Mouse (Mus musculus) right cerebral cortex, postnatal 14 days (tissue): ENCODE results near the gene Anks6.
"Not testable (repeated sequence)": the region's sequence is repeated elsewhere in the genome, so short reads cannot be mapped to it uniquely, and the experiment has no call there.

Experiments
- DNase-seq: peaks from one replicate; pipeline ENCODE4 v3.0.0; 2022

The Anks6 gene

GRCm38 (mm10) chr4:47056791-47057509 is at the start of gene Anks6:
Anks6 (minus strand) TSS chr4:47057427.
- DNase-seq: peak; percentile 79

- DNase-seq: no peak
These were observed 46.3 kb upstream of the Anks6 start for GRCm38 (mm10) chr4:47103561-47103960.

GRCm38 (mm10) chr4:47093647-47094046 is 36.4 kb upstream of the Anks6 start:
- no peak for DNase-seq

GRCm38 (mm10) chr4:47093161-47093560 is 35.9 kb upstream of the Anks6 start:
- no peak for DNase-seq

DNA sequence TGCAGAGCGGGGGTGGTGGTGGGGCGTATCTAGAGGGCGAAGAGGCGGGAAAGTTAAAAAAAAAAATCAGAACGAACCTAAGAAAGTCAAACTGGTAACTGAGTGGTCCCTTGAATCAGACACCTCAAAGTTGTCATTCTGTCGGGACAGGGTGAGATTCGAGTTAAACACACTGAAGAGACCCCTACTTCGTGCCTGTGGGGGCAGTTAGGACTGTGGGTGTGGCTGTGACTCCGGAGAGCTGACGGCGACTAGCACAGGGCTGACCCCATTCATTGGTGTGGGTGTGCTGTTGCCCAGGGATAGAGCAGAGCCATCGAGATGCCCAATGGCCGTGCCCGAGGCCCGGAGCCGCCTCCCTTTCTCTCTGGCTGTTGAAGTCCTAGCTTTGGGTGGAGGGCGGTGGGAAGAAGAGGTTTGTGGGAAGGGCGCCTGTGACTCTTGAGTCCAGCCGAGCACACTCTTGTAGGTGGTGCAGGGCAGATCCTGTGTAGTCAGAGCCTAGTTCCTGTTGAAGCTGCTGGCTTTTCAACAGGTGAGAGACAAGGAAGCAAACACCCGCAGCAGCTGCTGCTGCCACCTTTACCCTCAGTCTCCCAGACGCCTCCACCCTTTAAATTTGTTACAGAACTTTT is 35.3 kb upstream of the Anks6 start:
- no peak for DNase-seq

DNA sequence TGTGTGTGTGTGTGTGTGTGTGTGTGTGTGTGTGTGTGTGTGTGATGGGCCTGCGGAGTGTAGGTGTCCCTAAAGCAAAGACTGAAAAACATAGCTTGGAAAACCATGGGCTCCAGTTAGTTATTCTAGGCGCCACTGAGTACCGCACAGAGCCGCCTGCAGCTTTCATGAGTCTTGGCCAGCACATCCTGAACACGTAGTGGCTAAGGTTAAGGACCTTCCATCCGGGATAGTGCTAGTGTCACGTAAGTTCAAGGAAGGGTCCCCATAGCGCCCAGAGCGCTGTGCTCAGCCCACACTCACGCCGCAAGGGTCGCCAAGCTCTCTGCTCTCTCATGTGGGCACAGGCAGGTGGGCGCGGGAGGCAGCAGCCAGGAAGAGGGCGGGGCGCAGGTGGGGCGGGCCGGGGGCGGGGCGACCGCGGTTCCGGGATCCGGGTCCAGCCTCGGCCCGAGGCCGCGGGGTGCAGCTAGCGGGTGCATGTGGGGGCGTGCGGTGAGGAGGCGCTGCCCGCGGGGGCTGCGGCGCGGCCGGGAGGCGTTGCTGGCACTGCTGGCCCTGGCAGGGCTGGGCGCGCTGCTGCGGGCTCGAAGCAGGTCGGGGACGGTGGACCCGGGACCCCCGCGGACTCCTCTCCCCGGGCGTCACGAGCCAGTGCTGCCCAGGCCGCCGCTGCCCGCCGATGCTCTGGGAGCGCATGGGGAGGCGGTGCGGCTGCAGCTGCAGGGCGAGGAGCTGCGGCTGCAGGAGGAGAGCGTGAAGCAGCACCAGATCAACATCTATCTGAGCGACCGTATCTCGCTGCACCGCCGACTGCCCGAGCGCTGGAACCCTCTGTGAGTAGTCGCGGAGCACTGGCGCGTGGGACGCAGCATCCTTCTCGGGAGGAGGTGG is 34.5 kb upstream of the Anks6 start, which contains the start of gene Galnt12:
TSS of gene Galnt12 (plus strand) at position 417 of the 894 bp plus-strand sequence.
- peak; percentile 37 for DNase-seq

DNA sequence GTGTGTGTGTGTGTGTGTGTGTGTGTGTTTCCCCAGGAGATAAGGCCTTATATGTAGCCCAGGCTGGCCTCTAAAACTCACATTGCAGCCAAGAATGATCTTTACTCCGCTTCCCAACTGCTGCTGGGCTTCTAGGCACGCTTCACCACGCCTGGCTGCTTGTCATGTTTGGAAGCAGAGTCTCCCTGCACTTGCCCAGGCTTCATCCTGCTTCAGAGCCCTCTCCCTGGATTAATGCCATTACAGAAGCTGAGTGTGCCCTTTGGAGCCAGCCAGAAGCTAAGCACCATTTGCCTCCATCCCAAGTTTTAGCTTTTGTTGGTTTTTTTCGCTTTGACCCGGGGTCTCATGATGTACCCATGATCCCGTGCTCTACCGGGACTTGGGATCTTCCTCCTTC is 31.4 kb upstream of the Anks6 start:
- no peak for DNase-seq

- DNase-seq: no peak
These were observed 26.6 kb upstream of the Anks6 start for GRCm38 (mm10) chr4:47083824-47084223.

- DNase-seq: no peak
These were observed 23.4 kb upstream of the Anks6 start for GRCm38 (mm10) chr4:47080647-47081010.

DNA sequence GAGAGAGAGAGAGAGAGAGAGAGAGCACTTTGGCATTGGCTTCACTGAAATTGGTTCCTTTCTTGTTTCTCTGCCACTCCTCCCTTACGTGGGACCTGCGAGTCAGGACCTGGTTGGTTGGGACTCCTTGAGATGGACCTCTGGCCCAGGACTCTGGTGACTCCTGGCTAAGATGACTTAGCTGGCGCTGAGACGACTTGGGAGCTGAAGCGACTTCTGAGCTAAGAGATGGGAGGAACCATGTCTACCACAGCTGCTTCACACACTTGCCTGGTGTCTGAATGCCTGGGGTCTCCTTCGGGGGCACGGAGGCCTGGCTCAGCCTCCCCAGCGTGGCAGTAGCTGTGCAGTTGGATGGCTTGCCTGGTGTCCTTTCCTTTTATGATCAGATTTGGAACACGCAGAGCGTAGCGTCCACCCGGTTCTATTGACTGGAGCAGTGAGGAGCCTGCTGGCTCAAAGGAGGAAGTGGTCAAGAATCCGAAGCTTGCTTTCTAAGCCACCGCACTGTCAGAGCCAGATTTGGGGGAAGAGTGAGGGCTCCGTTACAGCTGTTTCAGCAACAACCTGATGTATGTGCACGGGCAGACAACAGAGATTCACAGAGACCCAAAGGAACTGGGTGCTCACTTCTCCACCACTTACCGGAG is 22.9 kb upstream of the Anks6 start:
- no peak for DNase-seq

DNA sequence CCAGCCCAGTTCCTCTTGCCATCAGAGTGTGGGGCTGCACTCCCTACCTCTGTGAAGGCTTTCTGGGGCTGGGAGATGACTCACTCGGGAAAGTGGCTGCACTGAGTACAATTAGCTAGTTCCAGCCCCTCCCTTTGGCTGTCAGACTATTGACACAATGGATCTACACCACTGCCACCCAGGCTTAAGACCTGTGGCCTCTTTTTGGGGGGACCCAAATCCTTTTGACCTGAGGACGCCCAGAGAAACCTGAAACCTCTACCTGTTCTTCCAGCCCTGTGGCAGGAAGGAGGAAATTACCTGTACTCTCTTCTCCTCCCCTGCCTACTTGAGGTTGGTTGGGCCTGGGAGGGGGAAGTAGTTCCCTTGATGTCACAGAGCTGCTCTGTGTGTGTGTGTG is 17.8 kb upstream of the Anks6 start:
- no peak for DNase-seq

DNA sequence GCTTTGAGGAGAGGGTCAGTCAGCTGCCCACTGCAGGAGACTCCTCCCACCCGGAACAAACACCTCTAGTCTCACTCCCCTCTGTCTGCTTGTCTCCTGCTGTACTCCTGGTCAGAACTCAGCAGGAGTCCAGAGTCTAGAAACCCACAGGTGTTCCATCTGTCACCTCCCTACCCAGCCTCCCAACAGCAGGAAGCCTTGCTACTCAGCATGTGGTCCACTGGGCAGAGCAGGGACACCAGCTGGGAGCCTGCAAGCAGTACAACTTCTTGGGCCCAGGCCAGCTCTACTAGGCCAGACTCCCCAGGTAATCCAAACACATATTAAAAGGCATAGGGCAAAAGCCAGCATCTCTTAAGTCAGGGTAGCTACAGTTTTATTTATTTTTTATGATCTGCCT is 3.7 kb upstream of the Anks6 start:
- DNase-seq: no peak

DNA sequence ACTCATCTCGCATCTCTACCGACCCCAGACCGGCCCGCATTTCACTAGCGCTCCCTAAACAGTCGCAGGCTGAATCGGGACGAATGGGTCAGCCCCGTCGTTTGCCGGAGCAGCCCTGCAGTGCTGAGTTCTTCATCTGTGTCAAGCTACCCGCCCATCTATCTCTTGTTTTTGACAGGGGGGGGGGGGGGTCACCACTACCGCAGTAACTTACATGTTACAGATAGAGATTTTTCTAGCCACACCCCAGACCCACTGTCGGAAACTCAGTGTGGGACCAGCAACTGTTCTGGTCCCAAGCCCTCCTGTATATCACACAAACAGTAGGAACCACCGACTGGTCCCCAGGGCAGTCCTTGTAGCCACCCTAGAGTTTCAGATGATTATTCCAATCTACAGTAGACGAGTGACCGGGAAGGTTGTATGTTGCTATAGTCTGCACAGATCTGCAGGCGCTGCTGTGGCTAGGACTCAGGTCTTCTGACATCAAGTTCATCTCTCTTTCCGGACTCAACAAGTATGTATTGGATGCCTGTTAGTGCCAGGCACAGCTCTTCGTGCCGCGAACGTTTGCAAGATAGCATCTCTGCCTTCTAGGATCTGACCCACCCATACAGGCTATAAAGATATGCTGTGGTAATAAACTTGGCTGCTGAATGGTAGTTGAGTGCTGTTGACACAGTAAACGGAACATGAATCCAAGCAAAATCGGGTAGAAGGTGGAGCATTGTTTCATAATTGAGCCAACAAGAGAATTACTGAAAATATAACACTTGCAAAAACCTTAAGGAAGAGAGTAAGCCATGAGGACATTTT is 491 bp upstream of the Anks6 start:
- no peak for DNase-seq

DNA sequence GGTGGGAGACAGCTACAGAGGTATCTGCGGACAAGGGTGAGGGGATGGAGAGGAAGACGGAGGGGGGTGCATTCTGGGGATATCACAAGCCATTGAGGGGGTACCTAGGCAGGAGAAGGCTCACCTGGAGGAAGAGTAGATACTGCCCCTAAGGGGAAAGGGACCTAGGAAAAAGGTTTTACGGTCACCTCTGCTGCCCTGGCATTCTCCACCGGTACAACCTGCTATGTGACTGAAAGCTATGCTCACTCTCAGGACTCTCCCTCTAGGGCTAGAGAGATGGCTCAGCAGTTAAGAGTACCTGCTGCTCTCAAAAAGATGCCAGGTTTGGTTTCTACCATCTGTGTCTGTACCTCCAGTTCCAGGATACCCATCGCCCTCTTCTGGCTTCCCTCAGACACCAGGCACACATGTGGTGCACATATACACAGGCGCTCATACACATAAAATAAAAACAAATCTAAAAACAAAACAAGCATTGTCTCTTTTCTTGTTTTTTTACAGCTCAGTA is 1.6 kb downstream of the Anks6 start:
- DNase-seq: no peak

- not testable (repeated sequence) for DNase-seq
These were observed 2.1 kb downstream of the Anks6 start for GRCm38 (mm10) chr4:47055170-47055569.

DNA sequence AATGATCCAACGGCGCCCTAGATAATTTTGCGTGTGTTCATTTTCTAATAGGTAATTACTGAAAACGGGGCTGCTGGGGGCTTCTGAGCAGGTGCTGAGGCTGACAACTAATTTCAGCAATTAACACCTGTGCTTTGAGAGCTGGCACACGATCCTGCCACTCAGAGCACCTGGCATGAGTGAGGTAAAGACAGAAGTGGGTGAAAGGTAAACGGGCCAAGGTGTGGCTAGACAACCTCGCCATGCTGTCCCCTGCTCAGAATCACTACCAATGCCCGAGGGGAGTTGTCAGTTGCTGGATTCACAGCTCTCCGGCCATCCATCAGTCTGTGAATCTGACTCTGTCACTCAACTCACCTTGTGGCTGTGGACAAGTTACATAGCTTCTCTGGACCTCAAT is 5.3 kb downstream of the Anks6 start:
- DNase-seq: no peak

DNA sequence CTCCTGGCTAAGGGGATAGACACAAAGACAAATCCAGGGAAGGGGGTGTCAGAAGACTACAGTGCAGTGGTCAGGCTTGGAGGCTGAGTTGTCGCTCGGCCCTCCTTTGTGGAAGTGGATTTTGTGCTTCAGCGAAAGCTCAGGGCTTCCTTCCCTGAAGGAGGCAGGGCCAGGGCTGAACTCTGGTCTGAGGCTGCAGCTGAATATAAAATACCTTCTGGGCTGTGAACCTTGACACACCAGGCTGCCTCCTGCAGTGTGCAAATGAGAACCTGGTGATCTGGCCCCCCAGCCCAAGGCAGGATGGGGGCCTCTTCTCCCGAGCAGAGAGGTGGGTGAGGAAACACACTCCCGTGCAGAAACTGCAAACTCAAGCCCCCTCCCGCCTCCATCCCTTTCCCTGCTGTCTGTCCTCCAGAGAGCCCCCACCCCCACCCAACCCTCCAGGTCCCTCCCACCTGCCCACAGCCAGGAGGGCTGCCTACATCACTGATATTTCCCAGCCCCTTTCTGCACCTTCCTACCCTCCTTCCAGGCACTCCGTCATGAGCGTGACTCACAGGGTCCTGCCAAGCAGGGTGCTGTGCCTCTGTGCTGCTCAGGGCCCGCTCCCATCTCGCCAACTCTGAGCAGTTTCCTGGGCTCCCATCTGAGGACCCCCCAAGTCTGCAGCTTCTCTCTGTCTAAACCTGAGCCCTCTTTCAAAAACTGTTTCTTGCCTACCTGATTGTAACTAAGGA is 6.4 kb downstream of the Anks6 start:
- DNase-seq: no peak

DNA sequence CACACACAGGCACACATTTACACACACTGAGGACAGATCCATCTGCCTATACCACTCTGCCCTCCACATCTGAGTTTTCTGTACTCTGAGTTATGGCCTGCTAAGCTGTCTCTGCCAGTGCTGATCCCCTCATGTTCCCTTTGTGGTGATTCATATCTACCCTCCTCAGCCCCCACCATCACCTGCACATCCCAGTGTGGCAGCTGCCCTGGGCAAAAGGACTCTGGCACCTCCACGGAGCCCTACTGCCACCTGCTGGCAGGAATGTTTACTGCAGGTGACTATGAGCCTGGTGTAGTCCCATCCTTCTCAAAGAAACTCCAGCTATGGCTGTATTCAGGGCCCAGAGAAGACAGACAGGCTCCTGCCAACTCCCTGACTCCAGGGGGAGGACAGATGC is 7.1 kb downstream of the Anks6 start:
- peak; percentile 92 for DNase-seq

DNA sequence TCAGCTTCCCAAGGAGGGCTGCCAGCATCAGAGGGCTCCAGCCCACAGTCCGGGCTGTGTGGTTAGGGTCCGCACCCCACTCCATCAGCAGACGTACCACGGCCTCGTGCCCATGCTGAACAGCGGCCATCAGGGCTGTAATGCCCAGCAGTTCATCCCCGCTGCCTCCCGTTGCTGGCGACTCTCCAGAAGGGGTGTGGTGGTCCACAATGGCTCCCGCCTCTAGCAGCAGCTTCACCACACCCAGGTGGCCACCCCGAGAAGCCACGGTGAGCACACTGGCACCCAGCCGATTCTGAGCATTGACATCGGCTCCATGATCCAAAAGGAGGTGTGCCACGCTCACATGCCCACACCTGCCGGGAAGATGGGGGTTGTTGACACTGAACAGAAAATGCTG is 8.0 kb downstream of the Anks6 start:
- DNase-seq: no peak

DNA sequence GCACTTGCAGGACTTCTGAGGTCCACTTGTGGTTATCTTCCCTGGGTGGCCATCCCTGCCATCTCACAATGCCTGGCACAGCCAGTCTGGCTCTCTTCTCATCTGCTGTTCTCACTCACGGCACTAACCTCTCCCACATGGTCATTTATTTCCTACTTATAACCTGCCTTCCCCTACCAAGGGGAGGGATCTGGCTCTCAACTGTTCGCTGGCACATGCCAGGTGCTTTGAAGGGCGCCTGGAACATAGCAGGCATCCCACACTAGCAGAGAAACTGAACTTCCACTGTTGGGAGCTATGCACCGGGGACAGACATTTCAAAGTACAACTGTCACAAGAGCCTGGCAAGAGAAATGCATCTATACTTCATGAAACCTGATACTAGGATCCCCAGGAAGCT is 9.5 kb downstream of the Anks6 start:
- DNase-seq: no peak

DNA sequence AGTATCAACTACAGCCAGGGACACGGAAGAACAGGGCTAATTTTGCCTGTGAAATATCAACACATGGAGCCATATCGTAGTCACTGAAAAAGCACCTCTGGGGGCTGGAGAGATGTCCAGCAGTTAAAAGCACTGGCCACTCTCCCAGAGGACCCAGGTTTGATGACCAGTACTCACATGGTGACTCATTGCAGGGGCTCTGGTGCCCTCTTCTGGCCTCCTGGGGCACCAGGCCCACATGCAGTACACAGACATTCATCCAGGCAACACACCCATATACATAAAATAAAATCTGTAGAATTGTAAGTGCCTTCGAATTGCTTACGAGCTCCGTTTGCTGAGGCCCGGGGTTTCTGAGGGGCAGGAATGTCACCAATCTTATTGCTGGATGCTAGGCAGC is 10.3 kb downstream of the Anks6 start:
- DNase-seq: no peak
